Mouse (Mus musculus) CH12.LX (cell line): ENCODE results near the gene Ubr4. TPM values are rescaled to one million over a fixed set of nuclear protein-coding genes. Genes with fewer than 3 reads are reported as not detected.

Experiments
- DNase-seq: peaks from one replicate; pipeline ENCODE4 v3.0.0-alpha.2; 2013; ENCODE audit errors: extremely low read depth
- H3K27ac ChIP-seq: 2 replicates; pipeline ENCODE4 v1.5.1; 2012; ENCODE audit warnings: low read depth, mild to moderate bottlenecking, control low read depth, moderate library complexity; ENCODE audit not compliant: insufficient read depth
- H3K27me3 ChIP-seq: replicated peaks from 2 replicates; pipeline ENCODE3; 2012; ENCODE audit warnings: inconsistent platforms
- H3K36me3 ChIP-seq, 2 experiments: replicated peaks in 1 of 2; 2 replicates each; pipeline versions ENCODE3 to v1.6.1; 2012; ENCODE audit warnings: inconsistent platforms in 1 of 2, low read length in 1 of 2, mild to moderate bottlenecking in 1 of 2, mixed read lengths in 1 of 2, moderate library complexity in 1 of 2; ENCODE audit not compliant: control insufficient read depth in 1 of 2, insufficient read depth in 1 of 2
- H3K4me1 ChIP-seq, 2 experiments: 2 replicates each; pipeline ENCODE4 v1.6.1; 2012; ENCODE audit warnings: inconsistent platforms in 1 of 2, moderate library complexity in 1 of 2; ENCODE audit not compliant: insufficient read depth in 2 of 2, control insufficient read depth in 1 of 2
- H3K4me2 ChIP-seq: 2 replicates; pipeline ENCODE4 v1.6.1; 2012; ENCODE audit warnings: low read depth, mild to moderate bottlenecking, control low read depth; ENCODE audit not compliant: poor library complexity, insufficient read depth, severe bottlenecking
- H3K4me3 ChIP-seq, 3 experiments: fragments of 150-350 bp in 1 of 3; sonication (generic) in 1 of 3; replicated peaks in 1 of 3; 2 replicates each; pipeline versions ENCODE3 to v1.5.1; 2011 to 2012; ENCODE audit warnings: low read depth in 2 of 3, low read length in 2 of 3, mild to moderate bottlenecking in 2 of 3, moderate library complexity in 2 of 3, control low read depth in 1 of 3, improper control_type of control experiment in 1 of 3, inconsistent platforms in 1 of 3, mixed read lengths in 1 of 3; ENCODE audit not compliant: poor library complexity in 1 of 3
- H3K79me2 ChIP-seq: replicated peaks from 2 replicates; pipeline ENCODE4 v1.6.1; 2012; ENCODE audit warnings: mild to moderate bottlenecking, moderate library complexity; ENCODE audit not compliant: control insufficient read depth, poor library complexity, insufficient read depth, severe bottlenecking; ENCODE audit errors: extremely low read depth
- H3K9ac ChIP-seq: 2 replicates; pipeline ENCODE4 v1.6.1; 2012; ENCODE audit warnings: low read depth, mild to moderate bottlenecking, control low read depth, moderate library complexity; ENCODE audit not compliant: insufficient read depth
- H3K9me3 ChIP-seq: replicated peaks from 2 replicates; pipeline ENCODE3; 2012; ENCODE audit warnings: low read length, inconsistent platforms, mixed read lengths
- CHD1 ChIP-seq: IDR thresholded peaks from 2 replicates; pipeline ENCODE4 v1.6.1; 2012; ENCODE audit warnings: low read depth, low read length, improper control_type of control experiment, inconsistent platforms
- CHD2 ChIP-seq: IDR thresholded peaks from 2 replicates; pipeline ENCODE4 v1.6.1; 2011; ENCODE audit warnings: low read length, improper control_type of control experiment
- E2F4 ChIP-seq: IDR thresholded peaks from 2 replicates; pipeline ENCODE4 v1.6.1; 2011; ENCODE audit warnings: low read depth, low read length, improper control_type of control experiment; ENCODE audit not compliant: insufficient replicate concordance
- ELF1 ChIP-seq: IDR thresholded peaks from 2 replicates; pipeline ENCODE4 v1.6.1; 2014; ENCODE audit warnings: low read depth, mild to moderate bottlenecking, inconsistent platforms, low read length, improper control_type of control experiment
- EP300 ChIP-seq: IDR thresholded peaks from 2 replicates; pipeline ENCODE4 v1.6.1; 2011; ENCODE audit warnings: low read length, improper control_type of control experiment
- GABPA ChIP-seq: IDR thresholded peaks from 2 replicates; pipeline ENCODE4 v1.6.1; 2012; ENCODE audit warnings: low read depth, low read length, improper control_type of control experiment, inconsistent platforms; ENCODE audit not compliant: insufficient replicate concordance
- HCFC1 ChIP-seq: IDR thresholded peaks from 2 replicates; pipeline ENCODE4 v1.6.1; 2012; ENCODE audit warnings: low read depth, mild to moderate bottlenecking, inconsistent platforms, low read length, improper control_type of control experiment
- KAT2A ChIP-seq: IDR thresholded peaks from 2 replicates; pipeline ENCODE4 v1.6.1; 2012; ENCODE audit warnings: low read length, improper control_type of control experiment, inconsistent platforms; ENCODE audit not compliant: insufficient replicate concordance
- MAFK ChIP-seq: IDR thresholded peaks from 2 replicates; pipeline ENCODE4 v1.6.1; 2011; ENCODE audit warnings: low read length, improper control_type of control experiment; ENCODE audit not compliant: insufficient replicate concordance
- MAZ ChIP-seq: IDR thresholded peaks from 2 replicates; pipeline ENCODE4 v1.6.1; 2012; ENCODE audit warnings: low read depth, mild to moderate bottlenecking, inconsistent platforms, low read length, improper control_type of control experiment, moderate library complexity
- MEF2A ChIP-seq: IDR thresholded peaks from 2 replicates; pipeline ENCODE4 v1.6.1; 2014; ENCODE audit warnings: low read depth, mild to moderate bottlenecking, inconsistent platforms, low read length, improper control_type of control experiment, borderline replicate concordance
- MXI1 ChIP-seq: IDR thresholded peaks from 2 replicates; pipeline ENCODE4 v1.6.1; 2011; ENCODE audit warnings: mild to moderate bottlenecking, low read depth, low read length, improper control_type of control experiment
- MYC ChIP-seq: IDR thresholded peaks from 2 replicates; pipeline ENCODE4 v1.6.1; 2011; ENCODE audit warnings: low read depth, mild to moderate bottlenecking, improper control_type of control experiment, low read length
- NELFE ChIP-seq: IDR thresholded peaks from 2 replicates; pipeline ENCODE4 v1.6.1; 2011; ENCODE audit warnings: low read depth, low read length, improper control_type of control experiment
- POLR2A ChIP-seq: IDR thresholded peaks from 2 replicates; pipeline ENCODE4 v1.6.1; 2011; ENCODE audit warnings: low read depth, mild to moderate bottlenecking, improper control_type of control experiment, low read length
- UBTF ChIP-seq: IDR thresholded peaks from 2 replicates; pipeline ENCODE4 v1.6.1; 2012; ENCODE audit warnings: low read depth, mild to moderate bottlenecking, inconsistent platforms, low read length, improper control_type of control experiment, moderate library complexity
- ZMIZ1 ChIP-seq: IDR thresholded peaks from 2 replicates; pipeline ENCODE4 v1.6.1; 2012; ENCODE audit warnings: low read depth, mild to moderate bottlenecking, inconsistent platforms, low read length, improper control_type of control experiment
- ZNF384 ChIP-seq: IDR thresholded peaks from 2 replicates; pipeline ENCODE4 v1.6.1; 2012; ENCODE audit warnings: low read depth, low read length, improper control_type of control experiment, inconsistent platforms
- dilution Hi-C: fragments of 300-500 bp; cut with MboI; formaldehyde crosslinking; loops from 2 replicates; pipeline ENCODE4 v1.14.3; 2020; ENCODE audit warnings: low sequenced_read_pairs; ENCODE audit not compliant: extremely low pct_unique_long_range_greater_than_20kb, extremely low pct_ligation_motif_present
- in situ Hi-C: fragments of 300-500 bp; cut with MboI; formaldehyde crosslinking; loops from 3 replicates; pipeline ENCODE4 v1.14.3; 2019; ENCODE audit warnings: low sequenced_read_pairs, low pct_ligation_motif_present, low pct_unique_long_range_greater_than_20kb, mixed read lengths
- polyA plus RNA-seq: library from polyadenylated mRNA; unstranded; fragments of >175 nt; gene quantifications from 2 replicates; pipeline ENCODE4 v1.2.1, GENCODE M21; 2012; ENCODE audit warnings: low read depth; ENCODE audit not compliant: insufficient read length
- total RNA-seq, 2 experiments: library from RNA; depleted of rRNA; stranded (reverse); fragments of 300-350 nt in 1 of 2; fragments of >200 nt in 1 of 2; gene quantifications; 2 replicates each; pipeline ENCODE4 v1.2.3; 2012 to 2014

The Ubr4 gene
- total and polyA plus RNA-seq, 3 experiments: 43.0 to 102 (median 90.8) TPM

GRCm38 (mm10) chr4:139360761-139361548 lies 8.5 kb downstream of the Ubr4 start:
- no peak overlapping the region for H3K27ac ChIP-seq
- no peak overlapping the region for H3K4me2 ChIP-seq
- H3K9ac ChIP-seq: no peak overlapping the region
- dilution Hi-C loops (no loop called here), in situ Hi-C loops (no loop called here)
- no peaks in the 10 kb centered on the region for H3K79me2 ChIP-seq
- no peaks in the 10 kb centered on the region for H3K4me1 ChIP-seq
- peaks cover 87 to 97% of the 10 kb centered on the region in 2 experiments for H3K36me3 ChIP-seq
- H3K9me3 ChIP-seq: no peaks in the 10 kb centered on the region
- no peak for DNase-seq
- TF ChIP-seq MEF2A: no peak
- no peak for TF ChIP-seq POLR2A
- no peak for TF ChIP-seq MAFK
- no peak for TF ChIP-seq NELFE
- no peak for TF ChIP-seq ELF1
- TF ChIP-seq CHD2: no peak
- no peak for TF ChIP-seq ZMIZ1
- no peak for TF ChIP-seq GABPA
- no peak for TF ChIP-seq UBTF
- no peak for TF ChIP-seq MXI1
- TF ChIP-seq EP300: no peak
- TF ChIP-seq E2F4: no peak
- no peak for TF ChIP-seq MYC
- TF ChIP-seq MAZ: no peak
- no peak for TF ChIP-seq CHD1
- TF ChIP-seq HCFC1: no peak
- no peak for TF ChIP-seq KAT2A
- H3K4me3 ChIP-seq: no peak overlapping the region
- no peaks in the 10 kb centered on the region for H3K27me3 ChIP-seq

DNA sequence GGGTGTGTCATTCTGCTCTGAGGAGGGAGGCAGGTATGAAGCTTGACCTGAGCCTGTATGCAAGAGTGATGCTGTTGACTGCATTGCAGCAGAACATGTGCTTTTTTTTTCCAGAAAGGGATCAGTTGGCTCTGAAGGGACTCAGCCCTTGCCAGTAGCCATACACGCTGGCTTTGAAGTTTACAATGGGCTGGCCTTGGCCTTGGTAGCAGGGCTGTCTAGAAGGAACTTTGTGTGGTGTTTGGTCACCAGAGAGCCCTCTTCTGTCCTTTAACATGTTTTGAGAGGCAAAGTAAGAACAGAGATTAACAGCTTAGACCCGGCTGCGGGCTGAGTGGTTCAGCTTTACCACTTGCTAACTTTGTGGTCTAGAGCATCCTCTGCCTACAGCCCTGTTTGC lies 14.9 kb downstream of the Ubr4 start:
- no peak for DNase-seq
- dilution Hi-C loops: no loop called here
- no peaks in the 10 kb centered on the region for H3K9me3 ChIP-seq
- in situ Hi-C loops: no loop called here
- no peaks in the 10 kb centered on the region for H3K79me2 ChIP-seq
- H3K4me3 ChIP-seq: no peak overlapping the region
- H3K36me3 ChIP-seq: peaks cover 83 to 95% of the 10 kb centered on the region in 2 experiments
- no peaks in the 10 kb centered on the region for H3K27me3 ChIP-seq
- TF ChIP-seq ZNF384 (no peak), E2F4 (no peak), ELF1 (no peak)
- no peak overlapping the region for H3K4me2 ChIP-seq
- H3K9ac ChIP-seq: no peak overlapping the region
- no peak overlapping the region for H3K27ac ChIP-seq
- H3K4me1 ChIP-seq: no peaks in the 10 kb centered on the region
